Mouse (Mus musculus) brain, embryonic 14.5 days (tissue): ENCODE data around the gene Syndig1.

Source experiments
- CTCF ChIP-seq: fragments of 200-500 bp; IDR thresholded peaks from 2 replicates; pipeline ENCODE4 v1.5.1; 2012; ENCODE audit warnings: inconsistent platforms, mild to moderate bottlenecking, moderate library complexity, borderline replicate concordance; ENCODE audit not compliant: insufficient read depth, insufficient read length; ENCODE audit errors: extremely low read depth
- POLR2A ChIP-seq: fragments of 200-500 bp; IDR thresholded peaks from 2 replicates; pipeline ENCODE4 v1.6.1; 2012; ENCODE audit warnings: mild to moderate bottlenecking, inconsistent platforms, borderline replicate concordance; ENCODE audit not compliant: poor library complexity, insufficient read depth, insufficient read length, severe bottlenecking; ENCODE audit errors: extremely low read depth

DNA sequence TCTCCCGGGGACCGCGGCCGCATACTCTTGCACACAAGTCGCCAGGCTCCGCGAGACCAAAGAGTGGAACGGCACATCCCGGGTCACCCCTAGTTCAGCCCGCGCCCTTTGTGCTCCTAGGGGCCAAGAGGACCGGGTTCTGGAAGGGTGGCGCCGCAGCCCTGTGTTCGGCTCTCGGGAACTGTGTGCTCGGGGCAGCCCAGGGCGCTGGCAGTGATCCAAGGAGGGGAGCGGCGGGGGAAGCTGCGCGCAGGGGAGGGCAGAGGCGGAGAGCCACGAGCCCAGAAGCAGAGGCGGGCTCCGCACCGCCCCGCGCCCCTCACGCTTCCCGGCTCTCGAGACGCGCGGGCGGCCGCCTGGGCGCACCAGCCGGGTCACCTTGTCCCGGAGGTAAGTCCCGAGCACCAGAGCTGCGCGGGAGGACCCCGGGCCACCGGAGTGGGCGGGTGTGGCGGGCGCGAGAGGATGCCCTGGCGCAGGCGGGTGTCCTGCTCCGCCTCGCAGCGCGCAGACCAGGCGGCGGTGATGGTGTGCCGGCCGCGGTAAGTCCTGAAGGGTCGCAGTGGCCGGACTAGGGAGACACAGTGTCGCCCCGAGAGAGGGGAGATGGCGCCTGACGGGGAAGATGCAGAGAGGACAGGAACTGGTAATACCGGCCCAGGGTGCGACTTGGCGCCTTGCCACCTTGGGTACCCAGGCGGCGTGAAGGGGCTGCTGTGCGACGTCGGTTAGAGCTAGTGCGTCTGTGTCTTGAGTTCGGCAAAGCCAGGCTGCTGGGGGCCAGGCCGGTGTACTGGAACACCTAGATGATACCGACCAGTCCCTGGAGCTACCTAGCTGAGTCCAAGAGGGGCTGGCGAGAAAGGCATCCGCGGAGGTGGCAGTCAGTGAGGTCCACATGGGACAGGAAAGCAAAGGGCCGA is 1.8 kb downstream of the Syndig1 start, which contains the start of gene C530025M09Rik:
- TF ChIP-seq CTCF (no peak), POLR2A (peak; percentile 36; the same call in 1 of the 2 replicates)
